In genomic region chr12:112516697-112517337, GRCm38 (mm10) we compare ENCODE assay signal across 8 mouse cellular contexts. TPM values are rescaled to one million over a fixed set of nuclear protein-coding genes. Genes with fewer than 3 reads are reported as not detected.
DNase-seq lines count a peak whose midpoint lies in the region; ATAC-seq and TF ChIP-seq lines count a peak whose summit lies in the region.

Gene Tmem179, minus strand, starts transcription at chr12:112516747.

- DNase-seq in testis, postnatal 10 days (ENCODE audit: low spot score) = no peak
- peak; percentile 61 for DNase-seq in fibroblast of lung, adult 2 months (ENCODE audit: low read depth)
- DNase-seq in hindbrain, embryonic 11.5 days (ENCODE audit: low spot score) = peak; percentile 73
- peak in 1 of 2 experiments; percentile 78 for DNase-seq in left cerebral cortex, postnatal 10 days (ENCODE audit: extremely low spot score in 1 of 2, low spot score in 2 of 2)
- DNase-seq in mesoderm, embryonic 11.5 days (ENCODE audit: low read depth, low spot score) = peak; percentile 79
- DNase-seq in right cerebral cortex, postnatal 36 days (ENCODE audit: low spot score in 2 of 2) = no peak
- no peak for DNase-seq in cerebellum, postnatal 4 days (ENCODE audit: low spot score in 2 of 2)

- intact Hi-C loops in left cerebral cortex, postnatal 10 days (cut with DNase I) = no loop called here

- WGBS in hindbrain, embryonic 11.5 days = 22% methylated on average over 14 of the region's 14 CpGs

- peaks cover 2% of the 10 kb centered on the region; the same call in 1 of the 2 replicates for H3K4me1 ChIP-seq in testis, adult 2 months (ENCODE audit: control insufficient read depth, insufficient read depth, low read length)
- peaks cover 3% of the 10 kb centered on the region; the same call in 1 of the 2 replicates for H3K4me1 ChIP-seq in hindbrain, embryonic 11.5 days (replicated peaks; ENCODE audit: control insufficient read depth, insufficient read depth, low read length)

- TF ChIP-seq CTCF in testis, adult 2 months (IDR thresholded peaks at IDR 0.05; ENCODE audit: control insufficient read depth, insufficient read depth, insufficient replicate concordance, low read depth, low read length) = no peak

- H3K4me2 ChIP-seq in hindbrain, embryonic 11.5 days (replicated peaks; ENCODE audit: low read depth, low read length) = no peak within 1 kb of the TSS

- ATAC-seq in hindbrain, embryonic 11.5 days (ENCODE audit: low FRiP score) = peak; percentile 30; the same call in 1 of the 2 replicates

- no peak for TF ChIP-seq POLR2A in testis, adult 2 months (IDR thresholded peaks at IDR 0.05; ENCODE audit: control insufficient read depth, low read depth, low read length)

- no peaks in the 10 kb centered on the region for H3K36me3 ChIP-seq in testis, adult 2 months (ENCODE audit: control insufficient read depth, insufficient read depth, low read length)
- no peaks in the 10 kb centered on the region for H3K36me3 ChIP-seq in hindbrain, embryonic 11.5 days (ENCODE audit: control insufficient read depth, insufficient read depth, low read length)

- no peak within 1 kb of the TSS for H3K9ac ChIP-seq in hindbrain, embryonic 11.5 days (ENCODE audit: low read depth, low read length)

- H3K4me3 ChIP-seq in testis, adult 2 months (ENCODE audit: control insufficient read depth, low read depth, low read length) = no peak within 1 kb of the TSS
- no peak within 1 kb of the TSS for H3K4me3 ChIP-seq in hindbrain, embryonic 11.5 days (ENCODE audit: low read depth, low read length)

- H3K27ac ChIP-seq in testis, adult 2 months (ENCODE audit: control insufficient read depth, insufficient read depth, low read depth, low read length) = peak within 1 kb of the TSS; percentile 56; the same call in 1 of the 2 replicates
- H3K27ac ChIP-seq in hindbrain, embryonic 11.5 days (ENCODE audit: low read depth, low read length) = no peak within 1 kb of the TSS

- no peaks in the 10 kb centered on the region for H3K9me3 ChIP-seq in hindbrain, embryonic 11.5 days (ENCODE audit: control insufficient read depth, low read length)

- H3K27me3 ChIP-seq in testis, adult 2 months (ENCODE audit: control insufficient read depth, insufficient read depth, low read length) = no peaks in the 10 kb centered on the region
- H3K27me3 ChIP-seq in hindbrain, embryonic 11.5 days (ENCODE audit: control insufficient read depth, insufficient read depth, low read length) = peaks cover 6% of the 10 kb centered on the region

RNA-seq across cellular contexts. Expression of gene Tmem179, which starts in this region (rescaled TPM):
- 2.1 and 2.5 TPM in 2 replicates for polyA plus RNA-seq in testis, adult 2 months (2012; rRNA removed)
- polyA plus RNA-seq in hindbrain, embryonic 11.5 days (2014; fragmentation: Nextera tagmentation; extraction: Ambion mirVana) = 6.0 and 7.0 TPM in 2 replicates
- 100 to 1,000 TPM; 142 to 145 TPM for total RNA-seq in left cerebral cortex, postnatal 10 days (2021)

Comparison
In these comparisons a context has a peak if more than half of its experiments do, and no peak if none do; other contexts are left out.
1. DNase-seq: peak in fibroblast of lung, adult 2 months (single experiment), hindbrain, embryonic 11.5 days (single experiment) and mesoderm, embryonic 11.5 days (single experiment); none in testis, postnatal 10 days (single experiment), right cerebral cortex, postnatal 36 days (0 of 2) and cerebellum, postnatal 4 days (0 of 2).